Mouse (Mus musculus): ENCODE results near the gene Vstm2a. TPM values are rescaled to one million over a fixed set of nuclear protein-coding genes. Genes with fewer than 3 reads are reported as not detected.

Vstm2a gene
- polyA plus RNA-seq (2014; fragmentation: Illumina TruSeq; extraction: RNeasy Lipid Tissue Mini Kit (QIAGEN cat#74804); ENCODE audit: low read depth, low replicate concordance) = 29.2 TPM

DNA sequence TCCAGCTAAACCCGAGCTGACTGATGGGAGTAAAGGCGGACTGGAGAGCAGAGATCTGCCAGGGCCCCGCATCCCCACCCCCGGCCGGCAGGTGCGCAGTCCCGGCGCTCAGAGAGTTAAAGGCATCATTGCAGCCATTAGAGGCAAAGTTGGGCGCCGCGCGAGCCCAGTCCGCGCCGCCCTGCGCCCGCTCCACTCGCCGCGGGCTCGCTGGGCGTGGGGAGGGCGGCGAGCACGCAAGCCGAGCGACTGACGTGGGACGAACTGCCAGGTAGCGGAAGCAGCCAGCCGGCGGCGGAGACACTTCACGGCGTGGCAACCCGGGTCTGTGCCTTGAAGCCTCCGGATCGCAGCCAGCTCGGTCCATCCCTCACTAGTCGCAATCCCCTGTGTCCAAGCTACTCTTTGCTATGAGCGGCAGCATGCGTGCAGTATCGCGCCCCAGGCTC lies at the start of gene Vstm2a:
Gene Vstm2a, plus strand, starts transcription at position 252 of the 449 bp plus-strand sequence.

All from kidney, adult 10 weeks (tissue).